Comparison of ENCODE assay signal across 23 mouse cellular contexts in the genomic region with DNA sequence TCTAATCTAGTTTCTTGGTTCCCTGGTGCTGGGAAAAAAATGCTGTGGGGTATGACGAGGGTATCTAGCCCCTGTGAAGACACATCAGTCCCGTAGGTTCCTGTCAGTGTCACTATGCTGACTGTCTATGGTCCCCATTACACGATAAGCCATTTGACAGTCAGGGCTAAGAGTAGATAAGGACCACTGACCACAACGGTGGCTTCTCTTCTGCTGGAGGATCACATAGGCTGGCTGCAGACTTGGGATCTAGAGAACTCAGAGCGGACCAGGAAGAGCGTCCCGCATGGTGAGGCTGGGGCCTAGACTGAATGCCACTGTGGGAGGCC. TPM values are rescaled to one million over a fixed set of nuclear protein-coding genes. Genes with fewer than 3 reads are reported as not detected.
DNase-seq lines count a peak whose midpoint lies in the region; ATAC-seq and TF ChIP-seq lines count a peak whose summit lies in the region.
"Had no signal": no experiment of that assay in that cellular context is flagged by ENCODE, and none has a peak within 500 bp of the region (broad histone marks: within the 10 kb centered on the region; RNA-seq: fewer than 3 reads in every experiment).

No protein-coding gene starts in this region.

- peaks cover 41% of the 10 kb centered on the region for H3K36me3 ChIP-seq in liver, embryonic 11.5 days (ENCODE audit: control insufficient read depth, insufficient read depth, low read length)
- peaks cover 83% of the 10 kb centered on the region for H3K36me3 ChIP-seq in liver, postnatal 0 days (replicated peaks; ENCODE audit: insufficient read depth, low read length)

- peak overlapping the region; percentile 2; the same call in 1 of the 2 replicates for H3K9ac ChIP-seq in liver, embryonic 11.5 days (ENCODE audit: low read depth, low read length)
- H3K9ac ChIP-seq in liver, postnatal 0 days (replicated peaks) = 0 out of 2 replicates have a peak overlapping the region, but pooled peaks have one; percentile 30
- H3K9ac ChIP-seq: embryonic facial prominence, embryonic 12.5 days; forebrain, embryonic 13.5 days; hindbrain, embryonic 15.5 days; midbrain, embryonic 12.5 days had no signal

- no peak overlapping the region for H3K4me3 ChIP-seq in gastrocnemius, adult 2 months
- no peak overlapping the region for H3K4me3 ChIP-seq in liver, embryonic 11.5 days (ENCODE audit: low read depth, low read length)
- no peak overlapping the region for H3K4me3 ChIP-seq in liver, postnatal 0 days (ENCODE audit: low read depth, low read length)
- H3K4me3 ChIP-seq: embryonic facial prominence, embryonic 12.5 days; erythroblast, embryonic 14.5 days; forebrain, embryonic 13.5 days; heart, embryonic 10.5 days; hindbrain, embryonic 15.5 days; limb, embryonic 10.5 days; midbrain, embryonic 12.5 days had no signal

- 48% methylated on average over 7 of the region's 7 CpGs for WGBS in liver, embryonic 11.5 days
- whole genome bisulfite sequencing in liver, postnatal 0 days (ENCODE audit: insufficient replicate concordance) = 55% methylated on average over 7 of the region's 7 CpGs

- no peaks in the 10 kb centered on the region for H3K27me3 ChIP-seq in liver, embryonic 11.5 days (replicated peaks; ENCODE audit: control insufficient read depth, insufficient read depth, low read length)
- H3K27me3 ChIP-seq in liver, postnatal 0 days (ENCODE audit: insufficient read depth, low read length) = no peaks in the 10 kb centered on the region
- H3K27me3 ChIP-seq: embryonic facial prominence, embryonic 12.5 days; forebrain, embryonic 13.5 days; hindbrain, embryonic 15.5 days; midbrain, embryonic 12.5 days had no signal

- no peaks in the 10 kb centered on the region for H3K9me3 ChIP-seq in liver, embryonic 11.5 days (ENCODE audit: control insufficient read depth, low read length)
- no peaks in the 10 kb centered on the region for H3K9me3 ChIP-seq in liver, postnatal 0 days (ENCODE audit: low read length)
- H3K9me3 ChIP-seq: embryonic facial prominence, embryonic 12.5 days; forebrain, embryonic 13.5 days; heart, embryonic 10.5 days; hindbrain, embryonic 15.5 days; limb, embryonic 10.5 days; midbrain, embryonic 12.5 days had no signal

- TF ChIP-seq CTCF in gastrocnemius, adult 2 months (IDR thresholded peaks at IDR 0.05) = no peak
- TF ChIP-seq CTCF in liver, postnatal 0 days (IDR thresholded peaks at IDR 0.05; ENCODE audit: low read depth) = no peak

- H3K4me2 ChIP-seq in liver, embryonic 11.5 days = peak overlapping the region; percentile 42
- H3K4me2 ChIP-seq in liver, postnatal 0 days (ENCODE audit: low read depth, low read length) = no peak overlapping the region
- H3K4me2 ChIP-seq: embryonic facial prominence, embryonic 12.5 days; forebrain, embryonic 13.5 days; hindbrain, embryonic 15.5 days; midbrain, embryonic 12.5 days had no signal

- no peak for DNase-seq in gastrocnemius, adult 2 months
- DNase-seq in gastrocnemius, postnatal 14 days = no peak
- no peak for DNase-seq in liver, embryonic 11.5 days (ENCODE audit: low spot score)
- DNase-seq in liver, postnatal 0 days = no peak
- no peak for DNase-seq in lung, postnatal 25 days (ENCODE audit: low spot score)
- no peak for DNase-seq in spleen, postnatal 10 days (ENCODE audit: low spot score in 2 of 2)
- no peak for DNase-seq in lung, postnatal 10 days
- DNase-seq: adrenal gland, postnatal 25 days; cerebellum, adult 11 months; cerebellum, adult 9-11 months; kidney, adult 8-10 months; kidney, postnatal 10 days; right cerebral cortex, postnatal 25 days; thymus, adult 18-20 months; thymus, postnatal 36 days had no signal

- intact Hi-C loops in gastrocnemius, adult 2 months (cut with DNase I) = no loop called here
- intact Hi-C loops in gastrocnemius, postnatal 14 days (cut with DNase I; ENCODE audit: low total_unique reads) = no loop called here

- H3K27ac ChIP-seq in gastrocnemius, adult 2 months = 0 out of 2 replicates have a peak overlapping the region, but pooled peaks have one; percentile 16
- H3K27ac ChIP-seq in liver, embryonic 11.5 days (ENCODE audit: low read depth, low read length) = peak overlapping the region; percentile 87
- peak overlapping the region; percentile 44; the same call in 1 of the 2 replicates for H3K27ac ChIP-seq in liver, postnatal 0 days (ENCODE audit: low read depth)
- H3K27ac ChIP-seq: embryonic facial prominence, embryonic 12.5 days; forebrain, embryonic 13.5 days; heart, embryonic 10.5 days; hindbrain, embryonic 15.5 days; limb, embryonic 10.5 days; midbrain, embryonic 12.5 days had no signal

- ATAC-seq in liver, embryonic 11.5 days (replicated peaks; ENCODE audit: low FRiP score) = peak; percentile 76
- no peak; the same call in 1 of the 2 replicates for ATAC-seq in liver, postnatal 0 days
- ATAC-seq: forebrain, embryonic 13.5 days; lung, postnatal 0 days had no signal

- TF ChIP-seq EP300 in liver, postnatal 0 days (IDR thresholded peaks at IDR 0.05; ENCODE audit: low read depth) = no peak

- H3K4me1 ChIP-seq in liver, embryonic 11.5 days (replicated peaks; ENCODE audit: control insufficient read depth, insufficient read depth, low read length) = peaks cover 27% of the 10 kb centered on the region
- peaks cover 14% of the 10 kb centered on the region for H3K4me1 ChIP-seq in liver, postnatal 0 days (ENCODE audit: insufficient read depth)
- H3K4me1 ChIP-seq: embryonic facial prominence, embryonic 12.5 days; forebrain, embryonic 13.5 days; hindbrain, embryonic 15.5 days; limb, embryonic 10.5 days; midbrain, embryonic 12.5 days had no signal

RNA-seq across cellular contexts. Expression of gene Gpam, which starts 41.2 kb away (rescaled TPM):
- total RNA-seq in gastrocnemius, adult 2 months (2021) = 100 to 1,000 TPM in 1 of 2 experiments, 10 to 100 TPM in 1; 69.0 to 124 TPM
- total RNA-seq in gastrocnemius, postnatal 14 days (2021) = 100 to 1,000 TPM; 118 to 123 TPM
- polyA plus RNA-seq in liver, embryonic 11.5 days (2014; fragmentation: Nextera tagmentation; extraction: Ambion mirVana) = 36.3 and 42.2 TPM in 2 replicates
- 19.8 and 24.2 TPM in 2 replicates for polyA plus RNA-seq in liver, postnatal 0 days (2015; fragmentation: Nextera tagmentation; extraction: Ambion mirVana)

Comparison
In these comparisons a context has a peak if more than half of its experiments do, and no peak if none do; other contexts are left out.
1. H3K27ac ChIP-seq: peak in every context shown above with its lines; median percentile 87 in liver, embryonic 11.5 days; 44 in liver, postnatal 0 days; 16 in gastrocnemius, adult 2 months.